Mouse (Mus musculus) thymus, postnatal 0 days (tissue): ENCODE measurements around the gene Gm8122. TPM values are rescaled to one million over a fixed set of nuclear protein-coding genes. Genes with fewer than 3 reads are reported as not detected.
"Not testable (repeated sequence)": the region's sequence is repeated elsewhere in the genome, so short reads cannot be mapped to it uniquely, and the experiment has no call there.

ENCODE experiments used
- DNase-seq: peaks from one replicate; pipeline ENCODE4 v3.0.0-alpha.2; 2015; ENCODE audit warnings: low spot score
- polyA plus RNA-seq: library from polyadenylated mRNA; unstranded; fragments of >200 nt; fragmentation: Nextera tagmentation; extraction: Ambion mirVana; gene quantifications from 2 replicates; pipeline ENCODE4 v1.2.1, GENCODE M21; 2015

Gene Gm8122
- not detected in 2 replicates for polyA plus RNA-seq

DNA sequence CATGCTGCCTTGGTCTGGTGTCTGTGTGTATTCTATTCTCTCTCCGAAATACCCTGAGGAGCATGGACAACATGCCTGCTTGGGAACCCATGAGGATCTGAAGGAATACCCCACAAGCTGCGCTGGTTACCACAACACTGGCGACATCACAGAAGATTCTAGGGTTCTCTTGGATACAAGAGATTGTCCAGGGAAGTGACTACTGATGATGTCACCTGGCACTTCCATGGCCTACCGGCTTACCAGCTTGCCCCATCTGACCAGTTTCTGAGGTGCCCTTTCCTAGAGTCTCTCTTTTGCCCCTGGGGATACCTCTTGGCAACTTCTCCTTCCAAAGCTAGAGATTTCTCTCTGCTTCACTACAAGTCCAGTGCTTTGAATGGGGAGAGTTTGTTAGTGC, at the start of gene Gm8122:
TSS of gene Gm8122 (minus strand) at position 101 of the 400 bp plus-strand sequence.
- DNase-seq, result not testable (repeated sequence)

DNA sequence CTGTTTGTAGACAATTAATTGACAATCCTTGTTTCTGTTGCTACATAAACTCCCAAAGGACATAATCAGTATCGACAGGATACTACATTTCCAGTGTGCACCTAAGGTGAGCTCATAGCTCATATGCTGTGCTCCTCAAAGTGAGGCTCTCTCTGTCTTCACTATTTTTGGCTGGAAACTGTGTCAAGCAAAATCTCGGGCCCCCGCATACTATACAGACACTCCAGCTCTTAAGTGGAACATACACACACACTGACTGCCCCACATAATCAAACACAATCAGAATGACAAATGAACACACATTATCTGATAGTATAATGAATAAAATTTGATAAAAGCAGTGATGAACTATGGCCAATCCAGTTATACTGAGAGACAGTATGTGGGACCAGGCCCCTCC, 43.6 kb upstream of the Gm8122 start:
- DNase-seq, result not testable (repeated sequence)

DNA sequence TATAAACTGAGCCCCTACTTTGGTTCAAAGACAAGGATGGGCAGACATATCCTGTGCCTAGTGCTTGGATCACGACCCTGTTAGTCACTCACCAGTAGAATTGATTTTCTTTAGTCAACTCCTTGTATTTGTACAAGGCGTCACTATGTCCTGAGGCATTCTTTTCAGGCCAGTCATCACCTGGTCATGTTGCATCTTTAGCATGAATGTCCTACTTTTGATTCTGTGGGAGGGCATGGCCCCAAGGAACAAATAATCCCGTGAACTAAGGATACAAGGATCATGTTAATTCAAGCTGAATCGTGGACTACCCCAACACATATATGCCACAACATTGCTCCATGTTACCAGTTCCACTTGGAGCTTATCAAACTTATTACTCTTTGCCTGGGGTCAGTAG, 43.0 kb upstream of the Gm8122 start:
- DNase-seq, result not testable (repeated sequence)

DNA sequence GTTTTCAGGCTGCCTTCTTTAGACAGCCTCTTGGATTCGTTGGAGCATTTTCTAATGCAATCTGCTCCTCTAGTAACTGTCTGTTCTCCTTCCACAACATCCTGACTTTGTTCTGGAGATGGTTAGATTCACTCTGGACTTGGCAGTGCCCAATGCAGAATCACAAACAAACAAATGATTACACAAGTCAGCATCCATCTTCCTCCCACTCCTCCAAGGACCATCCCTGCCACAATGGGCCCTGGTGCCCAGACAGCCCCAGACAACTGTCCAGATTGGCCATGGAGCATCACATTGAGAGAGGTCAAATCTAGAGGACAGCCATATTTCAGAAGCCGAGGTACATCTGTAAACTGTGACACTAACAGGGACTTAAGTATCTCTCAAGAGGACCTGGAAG, 42.4 kb upstream of the Gm8122 start:
- not testable (repeated sequence) for DNase-seq

DNA sequence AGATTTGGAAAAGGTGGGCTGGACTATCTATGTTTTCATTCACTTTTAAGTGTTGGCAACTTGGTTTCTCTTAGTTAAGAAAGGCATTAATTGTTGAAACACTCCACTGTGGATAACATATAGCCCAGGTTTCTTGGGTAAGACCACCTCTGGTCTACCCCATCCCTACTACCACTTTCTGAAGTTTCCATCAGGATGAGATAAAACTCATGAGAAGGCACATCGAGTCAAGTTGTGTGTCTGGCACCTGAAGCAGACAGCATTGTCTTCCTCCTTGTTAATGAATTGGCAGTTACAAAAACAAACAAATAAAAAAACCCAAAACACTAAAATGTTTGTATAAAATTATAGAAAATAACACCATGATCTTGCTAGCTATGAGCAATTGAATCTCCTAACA, 40.6 kb upstream of the Gm8122 start:
- DNase-seq, result not testable (repeated sequence)

DNA sequence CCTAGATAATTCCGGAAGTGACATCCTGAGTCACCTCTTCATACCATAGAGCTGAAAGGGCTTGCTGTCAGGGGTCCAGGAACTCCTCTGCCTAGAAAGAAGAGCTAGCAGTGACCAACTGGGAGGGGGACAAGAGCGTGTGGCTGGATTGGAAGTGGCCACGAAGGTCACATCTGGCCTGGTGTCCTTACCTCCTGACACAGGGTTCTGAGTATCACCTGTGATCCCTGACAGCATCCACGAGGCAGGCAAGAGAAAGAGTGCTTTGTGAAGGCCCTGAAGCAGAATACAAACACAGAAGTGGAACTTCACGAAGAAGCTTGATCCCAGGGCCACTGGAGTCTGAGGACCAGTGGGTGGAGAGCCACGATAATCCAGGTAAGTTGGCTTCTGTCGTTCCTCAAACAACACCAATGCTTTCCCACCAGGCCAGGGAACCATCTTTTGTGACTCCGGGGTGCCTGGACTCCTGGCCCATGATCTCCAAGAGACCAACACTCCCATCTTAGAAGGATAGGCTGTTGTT, 39.9 kb upstream of the Gm8122 start, which contains the start of gene Gm9732:
TSS of gene Gm9732 (plus strand) at position 51 of the 526 bp plus-strand sequence.
- DNase-seq, result not testable (repeated sequence)

DNA sequence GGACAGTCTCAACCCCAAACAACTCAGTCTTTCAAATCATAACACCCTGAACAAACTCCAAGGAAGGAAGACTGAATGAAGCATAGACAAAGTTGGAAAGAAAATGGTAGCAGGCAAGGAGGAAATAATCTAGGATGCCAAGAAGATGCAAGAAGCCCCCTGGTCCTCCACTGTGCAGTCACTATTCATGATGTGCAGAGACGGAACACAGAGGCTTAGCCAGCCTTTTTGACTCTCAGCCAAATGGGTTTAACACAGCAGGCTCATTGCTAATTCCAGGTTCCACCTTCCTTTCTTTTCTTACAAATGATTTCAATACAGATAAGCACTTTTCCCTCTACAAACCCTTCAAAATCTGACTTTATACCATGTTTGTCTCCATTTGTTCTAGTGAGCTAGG, 38.1 kb upstream of the Gm8122 start:
- not testable (repeated sequence) for DNase-seq

DNA sequence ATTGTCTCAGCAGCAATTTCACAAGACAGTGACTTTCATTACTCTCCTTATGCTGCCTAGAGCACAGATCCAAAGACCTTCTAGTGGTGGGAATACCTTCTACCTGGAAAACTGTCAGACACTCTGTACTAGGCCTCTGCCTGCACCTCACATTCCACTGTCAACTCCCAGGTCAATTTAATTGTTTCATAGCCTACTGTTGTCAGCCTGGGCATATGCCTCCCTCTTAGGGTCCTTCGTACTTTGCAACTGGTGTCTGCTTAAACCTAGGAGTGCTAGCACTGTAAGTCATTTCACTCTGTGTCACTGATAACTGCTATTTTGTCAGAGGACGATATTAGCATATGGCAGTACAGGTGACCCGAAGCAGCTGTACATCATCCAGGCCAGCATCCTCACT, 34.1 kb upstream of the Gm8122 start:
- DNase-seq, result not testable (repeated sequence)

DNA sequence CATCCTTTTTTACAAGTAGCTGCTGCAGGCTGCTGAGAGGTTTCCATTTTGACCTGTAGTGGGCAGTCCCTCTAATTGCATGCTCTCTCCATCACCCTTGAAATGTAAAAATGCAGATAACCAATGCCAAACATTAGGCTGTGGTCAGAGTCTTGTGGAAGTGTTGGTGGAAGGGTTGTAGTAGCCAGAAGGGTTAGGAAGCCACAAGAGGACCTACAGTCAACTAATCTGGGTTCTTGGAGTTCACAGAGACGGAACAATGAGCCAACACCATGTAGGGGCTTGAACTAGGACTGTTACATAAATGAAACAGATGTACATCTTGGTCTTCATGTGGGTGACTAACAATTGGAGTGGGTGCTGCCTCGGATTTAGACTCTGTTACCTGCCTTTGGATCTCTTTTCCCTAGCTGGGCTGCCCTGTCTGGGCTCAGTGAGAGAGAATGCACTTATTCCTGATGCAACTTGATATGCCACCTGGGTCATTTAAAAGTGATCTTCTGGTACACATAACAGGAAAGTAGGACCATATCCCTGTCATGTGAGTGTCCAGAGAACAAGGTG, 33.5 kb upstream of the Gm8122 start:
- not testable (repeated sequence) for DNase-seq

DNA sequence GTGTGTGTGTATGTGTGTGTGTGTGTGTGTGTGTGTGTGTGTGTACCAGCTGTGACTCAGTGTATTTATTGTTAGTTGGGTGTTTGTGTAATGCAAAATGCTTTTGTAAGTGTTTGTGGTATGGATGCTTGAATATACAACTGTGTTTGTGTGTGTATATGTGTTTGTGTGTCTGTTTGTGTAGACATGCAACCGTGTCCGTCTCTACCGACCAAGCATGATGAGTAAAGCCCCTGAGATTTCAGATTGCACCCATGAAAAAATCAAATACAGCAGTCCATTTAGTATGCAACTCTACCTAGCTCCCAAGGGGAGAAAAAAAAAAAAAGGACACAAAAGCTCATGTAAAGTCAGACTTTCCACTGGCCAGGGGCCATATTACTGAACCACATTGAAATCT, 28.3 kb upstream of the Gm8122 start:
- DNase-seq, result not testable (repeated sequence)

DNA sequence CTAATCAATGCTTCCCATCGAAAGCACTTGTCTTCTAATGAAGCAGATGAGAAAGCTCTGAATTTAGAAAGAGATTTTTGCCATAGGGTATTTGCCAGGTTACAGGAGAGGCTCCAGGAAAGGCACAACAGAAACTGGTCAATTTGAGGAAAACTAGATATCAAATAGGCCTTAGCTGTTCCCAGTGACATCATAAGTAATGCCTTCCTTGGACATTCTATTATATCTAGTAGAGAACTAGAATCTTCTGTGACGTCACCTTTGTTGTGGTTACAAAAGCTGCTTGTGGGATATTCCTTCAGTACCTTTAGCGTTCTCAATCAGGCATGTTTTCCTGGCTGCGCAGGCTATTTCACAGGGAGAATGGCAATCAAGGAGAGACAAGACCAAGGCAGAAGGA, 23.2 kb upstream of the Gm8122 start, which contains the start of gene Gm8126:
TSS of gene Gm8126 (plus strand) at position 301 of the 400 bp plus-strand sequence.
- DNase-seq, result not testable (repeated sequence)

DNA sequence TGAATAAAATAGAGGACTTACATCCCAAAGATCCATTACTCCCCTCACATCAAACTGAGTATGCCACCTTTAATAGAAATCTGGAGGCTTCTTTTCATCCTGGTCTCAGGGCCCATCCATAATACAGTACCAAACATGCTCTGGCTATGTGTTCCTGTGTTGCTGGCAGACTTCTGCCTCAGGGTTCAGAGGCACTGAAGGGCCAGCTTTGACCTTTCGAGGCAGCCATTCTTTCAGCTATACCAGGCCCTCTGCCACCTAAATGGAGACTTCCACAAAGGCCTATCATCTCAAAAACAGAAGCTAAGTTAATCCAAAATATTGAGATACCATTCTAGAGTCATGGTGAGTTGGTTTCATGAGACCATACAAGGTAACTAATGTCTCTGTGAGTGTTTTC, 21.4 kb upstream of the Gm8122 start:
- DNase-seq, result not testable (repeated sequence)

DNA sequence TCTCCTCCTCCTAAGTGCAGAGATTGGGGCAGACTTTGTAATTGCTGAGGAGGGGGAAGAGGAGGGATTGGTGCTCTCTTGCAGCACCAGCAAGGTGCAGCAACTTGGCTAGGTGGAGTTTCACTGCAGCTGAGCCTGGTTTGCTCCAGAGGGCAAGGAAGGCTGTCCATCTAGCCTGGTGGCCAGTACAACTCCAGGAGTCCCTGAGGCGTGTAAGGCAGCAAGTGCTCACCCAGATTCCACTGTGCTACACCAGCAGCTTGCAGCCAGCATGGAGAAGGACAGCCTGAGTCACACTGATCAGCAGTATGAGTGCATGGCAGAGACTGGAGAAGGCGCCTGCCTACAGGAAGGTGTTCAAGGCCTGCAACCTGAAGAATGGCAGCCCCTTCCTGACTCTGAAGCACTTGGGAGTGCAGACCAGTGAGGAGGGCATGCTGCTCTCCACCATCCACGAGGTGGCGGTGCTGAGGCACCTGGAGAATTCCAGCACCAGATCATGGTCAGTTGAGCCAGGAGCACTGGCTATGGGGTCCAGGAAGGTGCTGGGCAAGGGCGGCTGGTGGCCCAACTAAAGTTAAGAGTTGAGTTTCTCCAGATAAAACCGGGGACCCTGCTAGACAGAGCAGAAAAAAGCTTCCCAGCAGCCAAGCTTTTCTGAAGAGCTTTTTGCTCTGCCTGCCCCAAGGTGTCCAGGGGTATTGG, 15.6 kb upstream of the Gm8122 start:
- DNase-seq, result not testable (repeated sequence)

DNA sequence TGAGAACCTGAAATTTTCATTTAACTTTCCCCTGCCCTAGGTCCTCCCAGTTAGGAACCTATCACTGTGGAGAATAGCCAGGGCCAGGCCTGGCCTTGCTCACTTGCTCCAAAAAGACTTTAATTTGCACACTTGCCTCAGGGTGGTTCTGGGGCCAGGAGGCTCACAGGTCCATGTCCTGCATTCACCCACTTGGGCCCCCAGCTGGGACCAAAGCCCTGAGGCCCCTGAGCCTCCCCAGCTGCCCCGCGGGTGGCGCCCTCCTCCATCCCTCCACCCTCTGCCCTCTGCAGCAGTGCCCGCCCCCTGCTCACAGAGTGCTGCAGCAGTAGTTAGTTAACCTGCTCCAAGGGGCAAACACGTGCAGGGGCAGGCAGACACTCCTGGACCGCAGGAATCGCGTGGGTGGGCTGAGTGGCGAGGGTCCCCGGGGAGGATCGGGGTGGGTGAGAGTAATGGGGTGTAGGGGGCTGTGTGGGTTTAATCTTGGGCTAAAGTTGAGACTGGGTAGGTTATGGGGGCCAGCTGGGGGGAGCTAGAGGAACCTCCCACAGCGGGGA, 14.6 kb upstream of the Gm8122 start:
- DNase-seq, result not testable (repeated sequence)

DNA sequence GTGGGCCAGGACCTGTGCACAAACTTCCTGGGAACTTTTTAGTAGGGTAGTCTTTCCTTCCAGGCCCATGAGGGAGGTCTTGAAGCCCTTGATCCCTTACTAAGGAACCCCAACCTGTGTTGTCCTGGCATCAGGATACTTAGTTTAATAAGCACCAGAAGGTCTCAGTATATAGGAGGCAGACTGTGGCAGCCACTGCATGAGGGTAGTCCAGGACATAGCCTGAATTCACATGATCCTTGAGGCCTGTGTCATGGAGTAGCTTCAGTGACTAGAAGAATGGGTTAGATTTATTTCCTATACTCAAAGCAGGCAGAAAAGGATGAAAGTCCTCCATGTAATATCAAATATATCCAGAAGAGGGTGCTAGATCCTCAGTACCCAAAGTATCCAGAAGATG, 2.7 kb upstream of the Gm8122 start:
- DNase-seq, result not testable (repeated sequence)

Other genes starting within 250 kb of the Gm8122 start
- not detected in 2 replicates for gene Gm8082, start 241.7 kb downstream of the Gm8122 start, polyA plus RNA-seq
- gene Gm10376, start 219.7 kb downstream of the Gm8122 start, polyA plus RNA-seq, result not detected in 2 replicates
- gene Gm8094, start 158.7 kb downstream of the Gm8122 start, polyA plus RNA-seq, result not detected in 2 replicates
- not detected in 2 replicates for gene Gm8104, start 134.7 kb downstream of the Gm8122 start, polyA plus RNA-seq
- 0.09 TPM in 1 of 2 replicates, not detected in the other for gene Gm7233, start 55.4 kb downstream of the Gm8122 start, polyA plus RNA-seq
- 0.12 TPM in 1 of 2 replicates, not detected in the other for gene Gm8126, start 23.3 kb upstream of the Gm8122 start, polyA plus RNA-seq
- 0.12 TPM in 1 of 2 replicates, not detected in the other for gene Gm9732, start 39.7 kb upstream of the Gm8122 start, polyA plus RNA-seq
- not detected in 2 replicates for gene Gm8127, start 58.5 kb upstream of the Gm8122 start, polyA plus RNA-seq
- not detected in 2 replicates for gene 1700001F09Rik, start 112.5 kb upstream of the Gm8122 start, polyA plus RNA-seq
- not detected in 2 replicates for gene Gm8138, start 181.0 kb upstream of the Gm8122 start, polyA plus RNA-seq